Mouse (Mus musculus) hindbrain, embryonic 16.5 days (tissue): ENCODE measurements around the gene Gm16223. TPM values are rescaled to one million over a fixed set of nuclear protein-coding genes. Genes with fewer than 3 reads are reported as not detected.

ENCODE experiments used
- ATAC-seq: fragments of 200-750 bp; cut with Nextera tagmentation; 2 replicates; pipeline ENCODE4 v1.8.0; 2017; ENCODE audit warnings: moderate TSS enrichment, moderate library complexity
- H3K27ac ChIP-seq: fragments of 300-500 bp; sonication (generic); 2 replicates; pipeline ENCODE4 v1.5.1; 2014; ENCODE audit warnings: low read depth, mild to moderate bottlenecking, control low read depth, low read length, moderate library complexity
- H3K27me3 ChIP-seq: fragments of 300-500 bp; sonication (generic); replicated peaks from 2 replicates; pipeline ENCODE4 v1.6.1; 2014; ENCODE audit warnings: low read length; ENCODE audit not compliant: control insufficient read depth, insufficient read depth
- H3K36me3 ChIP-seq: fragments of 300-500 bp; sonication (generic); 2 replicates; pipeline ENCODE4 v1.6.1; 2014; ENCODE audit warnings: mild to moderate bottlenecking, low read length, moderate library complexity, mixed read lengths; ENCODE audit not compliant: control insufficient read depth, insufficient read depth
- H3K4me1 ChIP-seq: fragments of 300-500 bp; sonication (generic); 2 replicates; pipeline ENCODE4 v1.6.1; 2014; ENCODE audit warnings: low read depth, low read length; ENCODE audit not compliant: control insufficient read depth, insufficient read depth
- H3K4me2 ChIP-seq: fragments of 300-500 bp; sonication (generic); 2 replicates; pipeline ENCODE4 v1.6.1; 2014; ENCODE audit warnings: mild to moderate bottlenecking, low read length, control low read depth, moderate library complexity
- H3K4me3 ChIP-seq: fragments of 300-500 bp; sonication (generic); 2 replicates; pipeline ENCODE4 v1.5.1; 2014; ENCODE audit warnings: mild to moderate bottlenecking, low read length, control low read depth, moderate library complexity
- H3K9ac ChIP-seq: fragments of 300-500 bp; sonication (generic); 2 replicates; pipeline ENCODE4 v1.6.1; 2014; ENCODE audit warnings: low read depth, mild to moderate bottlenecking, control low read depth, low read length, moderate library complexity
- H3K9me3 ChIP-seq: fragments of 300-500 bp; sonication (generic); 2 replicates; pipeline ENCODE4 v1.6.1; 2014; ENCODE audit warnings: mild to moderate bottlenecking, low read length, moderate library complexity; ENCODE audit not compliant: control insufficient read depth
- WGBS: fragments of 180-500 bp; shearing (Covaris S2); extraction: QIAGEN DNeasy Blood & Tissue Kit; methylation state at CpG from one replicate; pipeline ENCODE4 v1.1.7; 2014; 5-methylcytosine and 5-hydroxymethylcytosine counted together
- polyA plus RNA-seq: library from polyadenylated mRNA; unstranded; fragments of >200 nt; fragmentation: Nextera tagmentation; extraction: Ambion mirVana; gene quantifications from 2 replicates; pipeline ENCODE4 v1.2.1, GENCODE M21; 2015

Gene Gm16223
- polyA plus RNA-seq, 1 experiment from 2014 or later = not detected

DNA sequence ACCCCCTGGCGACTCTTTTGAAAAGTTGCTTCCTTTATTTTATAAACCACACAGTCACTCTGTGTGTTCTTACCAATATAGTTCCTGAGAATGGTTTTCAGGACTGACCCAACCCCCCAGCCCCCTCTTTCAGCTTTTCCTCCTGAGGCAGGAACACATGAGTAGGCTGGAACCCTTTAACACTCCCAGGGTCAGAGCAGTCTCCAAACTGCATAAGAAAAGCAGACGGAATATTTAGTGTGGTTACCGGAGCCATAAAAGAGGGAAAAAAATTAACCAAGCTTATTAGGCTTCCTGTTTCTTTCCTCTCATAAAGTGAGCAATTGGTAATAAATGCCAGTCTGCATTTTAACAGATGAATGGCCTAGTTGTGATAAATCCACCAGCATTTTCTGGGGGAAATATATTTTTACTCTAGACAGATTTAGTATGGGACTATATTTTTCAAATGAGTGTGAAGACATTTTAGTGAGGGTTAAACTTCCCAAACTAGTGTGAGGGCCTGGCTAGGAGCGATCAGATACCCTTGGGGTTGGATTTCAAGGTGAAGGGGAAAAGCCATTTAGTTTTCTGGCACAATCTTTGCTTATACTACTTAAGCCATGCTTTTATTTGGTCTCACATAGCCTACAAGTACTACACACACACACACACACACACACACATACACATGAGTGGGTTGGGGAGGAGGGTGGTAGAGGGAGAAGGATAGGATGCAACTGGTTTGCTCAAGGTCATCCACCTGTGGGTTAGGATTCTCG lies 49.0 kb downstream of the Gm16223 start:
- Histone ChIP-seq H3K9me3 (no peaks in the 10 kb centered on the region), H3K4me2 (no peak overlapping the region), H3K4me3 (no peak overlapping the region), H3K4me1 (no peaks in the 10 kb centered on the region), H3K9ac (no peak overlapping the region), H3K27ac (no peak overlapping the region), H3K27me3 (no peaks in the 10 kb centered on the region), H3K36me3 (no peaks in the 10 kb centered on the region)
- 87% methylated on average over 5 of the region's 5 CpGs for WGBS
- ATAC-seq = no peak

DNA sequence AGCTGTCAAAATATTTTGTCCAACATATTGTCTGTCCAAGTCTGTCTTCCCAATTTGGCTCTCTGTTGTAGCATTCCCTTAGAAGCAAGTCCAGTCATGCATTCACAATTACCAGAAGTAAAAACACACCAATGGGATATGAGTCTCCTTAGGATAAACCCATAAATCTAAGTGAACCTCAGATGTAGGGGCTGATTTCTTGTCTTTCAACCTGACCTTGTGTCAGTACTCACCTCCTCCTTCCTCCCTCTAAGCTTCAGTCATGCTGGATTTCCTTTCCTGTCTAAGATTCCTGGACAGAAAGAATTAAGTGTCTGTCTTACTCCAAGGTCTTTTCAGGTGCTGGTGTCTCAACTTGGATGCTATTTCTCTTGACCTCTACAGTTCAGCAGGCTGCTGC lies 57.8 kb downstream of the Gm16223 start:
- Histone ChIP-seq H3K4me2 (no peak overlapping the region), H3K27ac (no peak overlapping the region), H3K9me3 (no peaks in the 10 kb centered on the region), H3K4me3 (no peak overlapping the region), H3K36me3 (no peaks in the 10 kb centered on the region), H3K9ac (no peak overlapping the region), H3K27me3 (no peaks in the 10 kb centered on the region), H3K4me1 (no peaks in the 10 kb centered on the region)
- ATAC-seq = no peak

DNA sequence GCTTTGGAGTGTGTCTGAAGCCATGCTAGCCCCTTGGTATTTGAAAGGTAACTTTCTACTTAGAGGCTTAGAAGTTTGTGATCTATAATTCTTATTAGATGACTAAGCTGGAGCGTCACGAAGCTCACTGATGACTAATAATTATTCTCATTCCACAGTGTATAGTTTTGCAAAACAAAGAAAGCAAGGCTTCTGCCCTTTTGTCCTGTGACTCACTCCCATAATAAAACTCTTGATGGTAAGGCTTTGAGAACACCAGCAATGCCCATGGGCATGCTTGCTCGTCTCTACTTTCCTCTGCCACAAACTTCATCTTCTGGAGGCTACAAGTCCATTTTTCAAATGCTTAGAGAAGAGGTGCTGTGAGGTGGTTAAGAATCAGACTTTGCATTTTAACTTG lies 87.9 kb downstream of the Gm16223 start:
- 79% methylated on average over 3 of the region's 3 CpGs for WGBS

DNA sequence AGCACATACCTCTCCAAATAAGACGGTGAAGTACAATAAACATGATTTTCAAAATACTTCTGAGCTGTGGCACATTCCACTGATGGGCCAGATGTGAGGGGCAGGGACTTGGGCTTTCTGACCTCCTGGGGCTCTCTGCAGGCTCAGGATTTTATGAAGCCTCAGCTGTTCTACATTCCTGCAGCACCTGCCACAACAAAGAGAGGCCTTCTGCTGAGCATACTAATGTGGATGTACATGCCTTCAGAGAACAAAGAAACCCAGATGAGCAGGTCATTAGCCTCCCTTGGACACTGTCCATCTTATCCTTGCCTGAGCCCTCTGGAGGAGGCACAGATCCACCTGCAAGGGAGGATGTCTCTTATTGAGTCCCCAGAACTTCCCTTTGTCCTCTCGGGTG lies 97.0 kb downstream of the Gm16223 start:
- Histone ChIP-seq H3K4me1 (no peaks in the 10 kb centered on the region), H3K36me3 (no peaks in the 10 kb centered on the region), H3K27me3 (no peaks in the 10 kb centered on the region), H3K9me3 (no peaks in the 10 kb centered on the region), H3K4me2 (no peak overlapping the region), H3K4me3 (no peak overlapping the region), H3K27ac (no peak overlapping the region), H3K9ac (no peak overlapping the region)
- ATAC-seq = peak; percentile 45
- 63% methylated on average over 2 of the region's 2 CpGs for WGBS

More for the DNA sequence above, 87.9 kb downstream of the Gm16223 start:
- Histone ChIP-seq H3K27ac (no peak overlapping the region), H3K9me3 (no peaks in the 10 kb centered on the region), H3K4me2 (no peak overlapping the region), H3K4me1 (no peaks in the 10 kb centered on the region), H3K27me3 (no peaks in the 10 kb centered on the region), H3K4me3 (no peak overlapping the region), H3K36me3 (no peaks in the 10 kb centered on the region), H3K9ac (no peak overlapping the region)
- no peak for ATAC-seq

DNA sequence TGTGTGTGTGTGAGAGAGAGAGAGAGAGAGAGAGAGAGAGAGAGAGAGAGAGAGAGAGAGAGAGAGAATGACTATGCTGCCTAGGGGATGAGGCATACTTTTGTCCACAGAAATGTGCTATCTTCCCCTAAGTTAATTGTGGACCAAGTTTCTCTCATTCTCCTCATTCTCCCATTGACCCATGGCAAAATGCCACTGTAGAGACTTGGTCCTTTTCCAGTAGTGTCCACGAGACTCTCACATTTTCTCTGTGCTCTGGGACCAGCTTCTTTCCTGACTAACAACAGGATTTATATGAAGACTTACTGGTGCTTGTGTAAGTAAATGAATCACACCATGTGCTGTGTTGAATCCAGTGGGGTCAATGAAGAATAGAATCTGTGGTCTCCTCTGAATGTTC lies 98.6 kb downstream of the Gm16223 start:
- Histone ChIP-seq H3K4me3 (no peak overlapping the region), H3K4me1 (no peaks in the 10 kb centered on the region), H3K9ac (no peak overlapping the region), H3K27ac (no peak overlapping the region), H3K36me3 (no peaks in the 10 kb centered on the region), H3K27me3 (no peaks in the 10 kb centered on the region), H3K9me3 (no peaks in the 10 kb centered on the region), H3K4me2 (no peak overlapping the region)
- ATAC-seq = no peak
- 54% methylated on average over 1 of the region's 1 CpGs for WGBS

DNA sequence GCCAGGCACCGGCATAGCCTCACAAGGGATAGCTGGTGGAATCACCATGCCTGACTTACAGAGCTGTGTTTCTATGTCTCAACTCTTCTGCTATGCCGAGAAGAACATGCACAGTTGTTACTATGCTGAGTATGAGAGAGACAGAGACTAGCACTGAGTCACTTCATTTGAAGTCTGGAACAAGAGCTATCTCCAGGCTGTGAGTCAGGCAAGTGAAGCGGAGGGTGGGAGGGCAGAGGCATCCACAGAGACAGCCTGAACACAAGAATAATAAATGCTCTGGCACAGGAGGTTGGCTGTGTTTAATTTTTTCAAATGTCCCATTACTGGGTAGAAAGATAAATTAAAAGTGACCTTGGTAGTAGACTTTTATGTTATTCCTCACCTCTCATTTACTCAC lies 100.3 kb downstream of the Gm16223 start:
- Histone ChIP-seq H3K4me3 (no peak overlapping the region), H3K36me3 (no peaks in the 10 kb centered on the region), H3K4me1 (no peaks in the 10 kb centered on the region), H3K27ac (no peak overlapping the region), H3K9ac (no peak overlapping the region), H3K4me2 (no peak overlapping the region), H3K9me3 (no peaks in the 10 kb centered on the region), H3K27me3 (no peaks in the 10 kb centered on the region)
- no peak for ATAC-seq
- 98% methylated on average over 3 of the region's 3 CpGs for WGBS

DNA sequence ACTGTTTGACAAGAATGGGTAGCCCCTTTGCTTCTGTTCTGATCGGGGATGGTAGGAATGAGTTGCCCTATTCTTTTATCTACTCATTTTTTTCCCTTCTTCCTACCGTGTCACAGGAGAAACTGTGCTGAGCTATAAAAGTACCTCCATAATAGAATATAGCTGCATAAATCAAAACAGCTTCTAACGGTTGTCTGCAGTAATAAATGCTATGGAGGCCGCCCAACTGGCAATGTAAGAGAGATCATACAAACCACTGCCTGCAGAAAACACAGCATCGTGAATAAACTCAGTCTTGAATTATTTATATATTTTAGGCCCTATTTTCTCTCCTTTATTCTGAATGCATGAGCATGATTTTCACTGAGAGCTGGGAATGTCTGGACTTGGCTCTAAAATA lies 101.0 kb downstream of the Gm16223 start:
- Histone ChIP-seq H3K4me2 (no peak overlapping the region), H3K9me3 (no peaks in the 10 kb centered on the region), H3K36me3 (no peaks in the 10 kb centered on the region), H3K4me3 (no peak overlapping the region), H3K27me3 (no peaks in the 10 kb centered on the region), H3K9ac (no peak overlapping the region), H3K4me1 (no peaks in the 10 kb centered on the region), H3K27ac (no peak overlapping the region)
- 74% methylated on average over 5 of the region's 5 CpGs for WGBS
- no peak for ATAC-seq

DNA sequence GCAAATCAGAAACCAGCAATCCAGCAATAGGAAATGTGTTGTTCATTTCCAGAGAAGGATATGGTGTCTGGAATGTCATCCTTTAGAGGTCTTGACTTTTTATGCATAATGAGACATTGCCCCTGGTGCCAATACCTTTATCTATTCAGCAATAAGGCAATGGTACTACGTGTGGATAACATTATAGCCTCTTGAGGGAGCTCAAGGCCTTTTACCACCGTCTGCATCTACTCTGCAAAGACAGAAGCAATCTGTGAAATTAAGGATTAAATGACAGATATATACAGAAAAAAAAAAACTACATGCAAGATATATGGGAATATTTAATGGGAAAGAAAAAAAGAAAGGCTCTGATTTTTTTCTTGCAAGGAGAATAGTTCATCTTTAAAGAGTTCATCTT lies 106.3 kb downstream of the Gm16223 start:
- no peak overlapping the region for H3K9ac ChIP-seq
- H3K4me2 ChIP-seq = no peak overlapping the region
- no peaks in the 10 kb centered on the region for H3K9me3 ChIP-seq
- no peaks in the 10 kb centered on the region for H3K27me3 ChIP-seq
- H3K27ac ChIP-seq = no peak overlapping the region
- H3K36me3 ChIP-seq = no peaks in the 10 kb centered on the region
- no peaks in the 10 kb centered on the region for H3K4me1 ChIP-seq
- H3K4me3 ChIP-seq = no peak overlapping the region
- WGBS = 69% methylated on average over 2 of the region's 2 CpGs
- ATAC-seq = no peak

DNA sequence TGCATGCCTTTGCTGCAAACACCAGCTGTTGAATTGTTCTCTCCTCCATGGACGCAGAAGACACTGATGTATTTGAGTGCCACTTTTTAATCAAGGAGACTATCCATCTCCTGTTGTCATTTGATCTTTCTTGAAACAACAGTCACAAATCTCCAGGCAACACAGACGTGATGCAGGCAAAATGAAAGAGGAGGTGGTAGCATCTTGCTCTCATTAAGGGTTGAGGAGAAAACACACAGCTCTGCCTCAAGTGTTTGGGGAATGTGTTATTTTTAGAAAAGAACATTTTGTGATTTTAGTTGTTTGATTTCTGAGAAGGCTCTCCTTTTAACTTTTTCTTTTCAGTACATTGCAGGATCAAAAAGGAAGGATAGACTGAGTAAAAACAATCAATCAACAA lies 107.7 kb downstream of the Gm16223 start:
- Histone ChIP-seq H3K27me3 (no peaks in the 10 kb centered on the region), H3K4me3 (no peak overlapping the region), H3K9me3 (no peaks in the 10 kb centered on the region), H3K36me3 (no peaks in the 10 kb centered on the region), H3K4me1 (no peaks in the 10 kb centered on the region), H3K4me2 (no peak overlapping the region), H3K27ac (no peak overlapping the region), H3K9ac (no peak overlapping the region)
- WGBS = 57% methylated on average over 2 of the region's 2 CpGs
- no peak for ATAC-seq

DNA sequence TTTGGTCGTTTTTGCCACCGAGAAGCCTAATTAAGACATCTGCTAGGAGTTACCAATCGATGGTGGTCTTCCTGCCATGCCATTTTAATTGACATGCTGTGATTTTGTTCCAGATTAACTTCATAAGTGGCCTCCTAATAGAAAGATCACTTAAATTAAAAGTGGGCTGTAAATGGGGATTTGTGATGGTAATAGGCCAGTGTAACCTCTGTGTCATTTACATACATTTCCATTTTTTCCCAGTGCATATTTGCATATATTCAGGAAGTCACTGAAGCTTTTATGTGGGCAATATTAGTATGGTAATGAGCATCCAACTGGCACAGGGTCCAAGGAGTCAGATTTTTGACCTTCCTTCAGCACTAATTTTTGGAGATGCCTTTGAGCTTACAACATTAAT lies 130.7 kb downstream of the Gm16223 start:
- Histone ChIP-seq H3K36me3 (no peaks in the 10 kb centered on the region), H3K4me1 (no peaks in the 10 kb centered on the region), H3K9me3 (no peaks in the 10 kb centered on the region), H3K27me3 (no peaks in the 10 kb centered on the region), H3K27ac (no peak overlapping the region), H3K4me2 (no peak overlapping the region), H3K9ac (no peak overlapping the region), H3K4me3 (no peak overlapping the region)
- 28% methylated on average over 3 of the region's 3 CpGs for WGBS
- no peak for ATAC-seq
